Mouse (Mus musculus): ENCODE data around the gene Fcrl6. TPM values are rescaled to one million over a fixed set of nuclear protein-coding genes. Genes with fewer than 3 reads are reported as not detected.

Fcrl6 gene
- total RNA-seq (2017): 0.96 to 5.5 TPM in 2 of 3 replicates, not detected in the other

- ATAC-seq (replicated peaks; ENCODE audit: insufficient number of reproducible peaks, low FRiP score, low TSS enrichment, poor library complexity, severe bottlenecking): peak; percentile 43; the same call in 1 of the 2 replicates
Measured at GRCm38 (mm10) chr1:172602326-172602725, at the start of gene Fcrl6. Gene Fcrl6, minus strand, starts transcription at chr1:172602551.

- no peak for ATAC-seq (replicated peaks; ENCODE audit: insufficient number of reproducible peaks, low FRiP score, low TSS enrichment, poor library complexity, severe bottlenecking)
Measured at GRCm38 (mm10) chr1:172651288-172651987, 49.1 kb upstream of the Fcrl6 start.

- no peak; the same call in 1 of the 2 replicates for ATAC-seq (replicated peaks; ENCODE audit: insufficient number of reproducible peaks, low FRiP score, low TSS enrichment, poor library complexity, severe bottlenecking)
Measured at GRCm38 (mm10) chr1:172650519-172651287, 48.4 kb upstream of the Fcrl6 start.

- ATAC-seq (replicated peaks; ENCODE audit: insufficient number of reproducible peaks, low FRiP score, low TSS enrichment, poor library complexity, severe bottlenecking): no peak
Measured at GRCm38 (mm10) chr1:172649396-172649795, 47.0 kb upstream of the Fcrl6 start.

GRCm38 (mm10) chr1:172647236-172647635 lies 44.9 kb upstream of the Fcrl6 start:
- ATAC-seq (replicated peaks; ENCODE audit: insufficient number of reproducible peaks, low FRiP score, low TSS enrichment, poor library complexity, severe bottlenecking): no peak

GRCm38 (mm10) chr1:172638781-172639180 lies 36.4 kb upstream of the Fcrl6 start:
- ATAC-seq (replicated peaks; ENCODE audit: insufficient number of reproducible peaks, low FRiP score, low TSS enrichment, poor library complexity, severe bottlenecking): no peak

GRCm38 (mm10) chr1:172637801-172638200 lies 35.5 kb upstream of the Fcrl6 start:
- no peak for ATAC-seq (replicated peaks; ENCODE audit: insufficient number of reproducible peaks, low FRiP score, low TSS enrichment, poor library complexity, severe bottlenecking)

- no peak for ATAC-seq (replicated peaks; ENCODE audit: insufficient number of reproducible peaks, low FRiP score, low TSS enrichment, poor library complexity, severe bottlenecking)
Measured at GRCm38 (mm10) chr1:172636266-172636665, 33.9 kb upstream of the Fcrl6 start.

GRCm38 (mm10) chr1:172635258-172635657 lies 32.9 kb upstream of the Fcrl6 start:
- no peak for ATAC-seq (replicated peaks; ENCODE audit: insufficient number of reproducible peaks, low FRiP score, low TSS enrichment, poor library complexity, severe bottlenecking)

- no peak for ATAC-seq (replicated peaks; ENCODE audit: insufficient number of reproducible peaks, low FRiP score, low TSS enrichment, poor library complexity, severe bottlenecking)
Measured at GRCm38 (mm10) chr1:172634136-172634535, 31.8 kb upstream of the Fcrl6 start.

GRCm38 (mm10) chr1:172632451-172633326 lies 30.3 kb upstream of the Fcrl6 start, which contains the start of gene Dusp23:
Gene Dusp23, minus strand, starts transcription at chr1:172632962.
- peak; percentile 95 for ATAC-seq (replicated peaks; ENCODE audit: insufficient number of reproducible peaks, low FRiP score, low TSS enrichment, poor library complexity, severe bottlenecking)

- ATAC-seq (replicated peaks; ENCODE audit: insufficient number of reproducible peaks, low FRiP score, low TSS enrichment, poor library complexity, severe bottlenecking): no peak
Measured at GRCm38 (mm10) chr1:172631721-172632120, 29.4 kb upstream of the Fcrl6 start.

- ATAC-seq (replicated peaks; ENCODE audit: insufficient number of reproducible peaks, low FRiP score, low TSS enrichment, poor library complexity, severe bottlenecking): no peak
Measured at GRCm38 (mm10) chr1:172629831-172630230, 27.5 kb upstream of the Fcrl6 start.

- no peak for ATAC-seq (replicated peaks; ENCODE audit: insufficient number of reproducible peaks, low FRiP score, low TSS enrichment, poor library complexity, severe bottlenecking)
Measured at GRCm38 (mm10) chr1:172626306-172626705, 24.0 kb upstream of the Fcrl6 start.

- no peak for ATAC-seq (replicated peaks; ENCODE audit: insufficient number of reproducible peaks, low FRiP score, low TSS enrichment, poor library complexity, severe bottlenecking)
Measured at GRCm38 (mm10) chr1:172624081-172624480, 21.7 kb upstream of the Fcrl6 start.

- no peak for ATAC-seq (replicated peaks; ENCODE audit: insufficient number of reproducible peaks, low FRiP score, low TSS enrichment, poor library complexity, severe bottlenecking)
Measured at GRCm38 (mm10) chr1:172623599-172623998, 21.2 kb upstream of the Fcrl6 start.

GRCm38 (mm10) chr1:172619235-172619634 lies 16.9 kb upstream of the Fcrl6 start:
- ATAC-seq (replicated peaks; ENCODE audit: insufficient number of reproducible peaks, low FRiP score, low TSS enrichment, poor library complexity, severe bottlenecking): peak; percentile 79

- no peak for ATAC-seq (replicated peaks; ENCODE audit: insufficient number of reproducible peaks, low FRiP score, low TSS enrichment, poor library complexity, severe bottlenecking)
Measured at GRCm38 (mm10) chr1:172618141-172618540, 15.8 kb upstream of the Fcrl6 start.

All from monocyte, adult 5-6 weeks (primary cell).